9 mouse cellular contexts compared by ENCODE assay signal in genomic region chr6:80786282-80786681, GRCm38 (mm10).
DNase-seq lines count a peak whose midpoint lies in the region; ATAC-seq and TF ChIP-seq lines count a peak whose summit lies in the region.
"Had no signal": no experiment of that assay in that cellular context is flagged by ENCODE, and none has a peak within 500 bp of the region (broad histone marks: within the 10 kb centered on the region; RNA-seq: fewer than 3 reads in every experiment).

No protein-coding gene starts in this region.

- no peaks in the 10 kb centered on the region for H3K9me3 ChIP-seq in forebrain, embryonic 14.5 days (replicated peaks; ENCODE audit: control insufficient read depth, low read length)
- H3K9me3 ChIP-seq in forebrain, embryonic 16.5 days (ENCODE audit: control insufficient read depth, low read length), result no peaks in the 10 kb centered on the region
- H3K9me3 ChIP-seq in midbrain, embryonic 11.5 days (ENCODE audit: control insufficient read depth, low read length), result no peaks in the 10 kb centered on the region
- H3K9me3 ChIP-seq in midbrain, embryonic 16.5 days (replicated peaks; ENCODE audit: control insufficient read depth, low read length, poor library complexity, severe bottlenecking), result no peaks in the 10 kb centered on the region
- no peaks in the 10 kb centered on the region for H3K9me3 ChIP-seq in liver, postnatal 0 days (ENCODE audit: low read length)

- H3K4me3 ChIP-seq in forebrain, embryonic 14.5 days (ENCODE audit: low read depth, low read length), result no peak overlapping the region
- H3K4me3 ChIP-seq in forebrain, embryonic 16.5 days (replicated peaks; ENCODE audit: low read length), result no peak overlapping the region
- H3K4me3 ChIP-seq in midbrain, embryonic 11.5 days (ENCODE audit: low read depth, low read length), result no peak overlapping the region
- no peak overlapping the region for H3K4me3 ChIP-seq in midbrain, embryonic 16.5 days (ENCODE audit: low read depth, low read length)
- no peak overlapping the region for H3K4me3 ChIP-seq in liver, postnatal 0 days (ENCODE audit: low read depth, low read length)

- peak; percentile 35 for TF ChIP-seq CTCF in liver, postnatal 0 days (IDR thresholded peaks at IDR 0.05; ENCODE audit: low read depth)

- H3K4me2 ChIP-seq in forebrain, embryonic 14.5 days (ENCODE audit: low read length), result no peak overlapping the region
- no peak overlapping the region for H3K4me2 ChIP-seq in forebrain, embryonic 16.5 days (ENCODE audit: low read length)
- no peak overlapping the region for H3K4me2 ChIP-seq in midbrain, embryonic 11.5 days
- no peak overlapping the region for H3K4me2 ChIP-seq in midbrain, embryonic 16.5 days (ENCODE audit: low read length)
- H3K4me2 ChIP-seq in liver, postnatal 0 days (ENCODE audit: low read depth, low read length), result no peak overlapping the region

- no peaks in the 10 kb centered on the region for H3K27me3 ChIP-seq in forebrain, embryonic 14.5 days (replicated peaks; ENCODE audit: control insufficient read depth, insufficient read depth, low read length)
- H3K27me3 ChIP-seq in forebrain, embryonic 16.5 days (replicated peaks; ENCODE audit: control insufficient read depth, insufficient read depth, low read length), result no peaks in the 10 kb centered on the region
- H3K27me3 ChIP-seq in midbrain, embryonic 11.5 days (ENCODE audit: control insufficient read depth, insufficient read depth, low read length), result no peaks in the 10 kb centered on the region
- H3K27me3 ChIP-seq in midbrain, embryonic 16.5 days (ENCODE audit: control insufficient read depth, insufficient read depth, low read depth, low read length), result no peaks in the 10 kb centered on the region
- H3K27me3 ChIP-seq in liver, postnatal 0 days (ENCODE audit: insufficient read depth, low read length), result no peaks in the 10 kb centered on the region

- H3K27ac ChIP-seq in forebrain, embryonic 14.5 days (ENCODE audit: low read depth, low read length), result no peak overlapping the region
- H3K27ac ChIP-seq in forebrain, embryonic 16.5 days (ENCODE audit: low read length), result no peak overlapping the region
- no peak overlapping the region for H3K27ac ChIP-seq in midbrain, embryonic 11.5 days (ENCODE audit: low read depth, low read length)
- H3K27ac ChIP-seq in midbrain, embryonic 16.5 days (ENCODE audit: low read length), result no peak overlapping the region
- H3K27ac ChIP-seq in liver, postnatal 0 days (ENCODE audit: low read depth), result no peak overlapping the region

- TF ChIP-seq EP300 in liver, postnatal 0 days (IDR thresholded peaks at IDR 0.05; ENCODE audit: low read depth), result no peak

- no peaks in the 10 kb centered on the region for H3K4me1 ChIP-seq in forebrain, embryonic 14.5 days (ENCODE audit: control insufficient read depth, insufficient read depth, low read length)
- no peaks in the 10 kb centered on the region for H3K4me1 ChIP-seq in forebrain, embryonic 16.5 days (replicated peaks; ENCODE audit: control insufficient read depth, insufficient read depth, low read length)
- no peaks in the 10 kb centered on the region for H3K4me1 ChIP-seq in midbrain, embryonic 11.5 days (ENCODE audit: control insufficient read depth, insufficient read depth, low read length)
- H3K4me1 ChIP-seq in midbrain, embryonic 16.5 days (ENCODE audit: control insufficient read depth, insufficient read depth, low read length), result no peaks in the 10 kb centered on the region
- H3K4me1 ChIP-seq in liver, postnatal 0 days (ENCODE audit: insufficient read depth), result no peaks in the 10 kb centered on the region

- ATAC-seq in forebrain, embryonic 14.5 days, result no peak
- no peak for ATAC-seq in forebrain, embryonic 16.5 days
- ATAC-seq in midbrain, embryonic 11.5 days (ENCODE audit: low FRiP score), result peak; percentile 71
- no peak for ATAC-seq in midbrain, embryonic 16.5 days
- ATAC-seq in liver, postnatal 0 days, result no peak
- ATAC-seq: CD4-positive, CD25-positive, alpha-beta regulatory T cell, adult 4 months had no signal

- peak; percentile 19 for DNase-seq in forebrain, embryonic 14.5 days (ENCODE audit: low spot score)
- peak; percentile 78 for DNase-seq in midbrain, embryonic 11.5 days (ENCODE audit: low spot score, missing footprints)
- DNase-seq in adrenal gland, postnatal 25 days, result peak; percentile 48
- no peak for DNase-seq in liver, postnatal 0 days
- DNase-seq in layer of hippocampus, adult 18-20 months (ENCODE audit: low spot score in 2 of 2), result no peak
- DNase-seq in thymus, postnatal 36 days, result no peak

- no peak overlapping the region for H3K9ac ChIP-seq in forebrain, embryonic 14.5 days (ENCODE audit: low read length)
- H3K9ac ChIP-seq in forebrain, embryonic 16.5 days (replicated peaks; ENCODE audit: low read depth, low read length), result no peak overlapping the region
- H3K9ac ChIP-seq in midbrain, embryonic 11.5 days (ENCODE audit: low read length), result no peak overlapping the region
- H3K9ac ChIP-seq in midbrain, embryonic 16.5 days (ENCODE audit: low read depth, low read length), result no peak overlapping the region
- H3K9ac ChIP-seq in liver, postnatal 0 days (replicated peaks), result no peak overlapping the region

- H3K36me3 ChIP-seq in forebrain, embryonic 14.5 days (ENCODE audit: control insufficient read depth, insufficient read depth, low read length), result no peaks in the 10 kb centered on the region
- H3K36me3 ChIP-seq in forebrain, embryonic 16.5 days (ENCODE audit: control insufficient read depth, insufficient read depth), result no peaks in the 10 kb centered on the region
- H3K36me3 ChIP-seq in midbrain, embryonic 11.5 days (ENCODE audit: control insufficient read depth, insufficient read depth, low read length), result no peaks in the 10 kb centered on the region
- no peaks in the 10 kb centered on the region for H3K36me3 ChIP-seq in midbrain, embryonic 16.5 days (ENCODE audit: control insufficient read depth, insufficient read depth, low read length)
- H3K36me3 ChIP-seq in liver, postnatal 0 days (replicated peaks; ENCODE audit: insufficient read depth, low read length), result no peaks in the 10 kb centered on the region

Comparison
In these comparisons a context has a peak if more than half of its experiments do, and no peak if none do; other contexts are left out.
1. DNase-seq: peak in forebrain, embryonic 14.5 days (single experiment), midbrain, embryonic 11.5 days (single experiment) and adrenal gland, postnatal 25 days (single experiment); none in liver, postnatal 0 days (single experiment), layer of hippocampus, adult 18-20 months (0 of 2) and thymus, postnatal 36 days (0 of 2).